Mouse (Mus musculus) stomach, embryonic 14.5 days (tissue): ENCODE data around the gene Rmnd1. TPM values are rescaled to one million over a fixed set of nuclear protein-coding genes. Genes with fewer than 3 reads are reported as not detected.

Source experiments
- ATAC-seq: fragments of 200-750 bp; cut with Nextera tagmentation; 2 replicates; pipeline ENCODE4 v1.8.0; 2017; ENCODE audit warnings: low read depth, moderate TSS enrichment; ENCODE audit not compliant: insufficient number of reproducible peaks, insufficient read depth, low FRiP score
- H3K27ac ChIP-seq: fragments of 300-500 bp; sonication (generic); 2 replicates; pipeline ENCODE4 v1.5.1; 2014; ENCODE audit warnings: mild to moderate bottlenecking, low read length, moderate library complexity, mixed read lengths
- H3K27me3 ChIP-seq: fragments of 300-500 bp; sonication (generic); 2 replicates; pipeline ENCODE4 v1.6.1; 2014; ENCODE audit warnings: low read length, control low read depth, mixed read lengths; ENCODE audit not compliant: control insufficient read depth, insufficient read depth
- H3K36me3 ChIP-seq: fragments of 300-500 bp; sonication (generic); 2 replicates; pipeline ENCODE4 v1.6.1; 2014; ENCODE audit warnings: mild to moderate bottlenecking, control low read depth, low read length, moderate library complexity, mixed read lengths; ENCODE audit not compliant: control insufficient read depth, insufficient read depth
- H3K4me1 ChIP-seq: fragments of 300-500 bp; sonication (generic); 2 replicates; pipeline ENCODE4 v1.6.1; 2014; ENCODE audit warnings: low read length, control low read depth, mixed read lengths; ENCODE audit not compliant: control insufficient read depth, insufficient read depth
- H3K4me2 ChIP-seq: fragments of 300-500 bp; sonication (generic); replicated peaks from 2 replicates; pipeline ENCODE4 v1.6.1; 2014; ENCODE audit warnings: low read depth, low read length, control low read depth
- H3K4me3 ChIP-seq: fragments of 300-500 bp; sonication (generic); 2 replicates; pipeline ENCODE4 v1.5.1; 2014; ENCODE audit warnings: low read depth, low read length, control low read depth
- H3K9ac ChIP-seq: fragments of 300-500 bp; sonication (generic); replicated peaks from 2 replicates; pipeline ENCODE4 v1.6.1; 2014; ENCODE audit warnings: low read depth, mild to moderate bottlenecking, control low read depth, low read length, moderate library complexity, mixed read lengths
- H3K9me3 ChIP-seq: fragments of 300-500 bp; sonication (generic); 2 replicates; pipeline ENCODE4 v1.6.1; 2016; ENCODE audit warnings: low read depth, low read length, control low read depth; ENCODE audit not compliant: control insufficient read depth
- WGBS: fragments of 180-500 bp; shearing (Covaris S2); extraction: QIAGEN DNeasy Blood & Tissue Kit; methylation state at CpG from one replicate; pipeline ENCODE4 v1.1.7; 2014; 5-methylcytosine and 5-hydroxymethylcytosine counted together
- polyA plus RNA-seq: library from polyadenylated mRNA; unstranded; fragments of >200 nt; fragmentation: Nextera tagmentation; extraction: Ambion mirVana; gene quantifications from 2 replicates; pipeline ENCODE4 v1.2.1, GENCODE M21; 2014

The Rmnd1 gene
- polyA plus RNA-seq, 1 experiment from 2014 or later: 55.1 TPM

DNA sequence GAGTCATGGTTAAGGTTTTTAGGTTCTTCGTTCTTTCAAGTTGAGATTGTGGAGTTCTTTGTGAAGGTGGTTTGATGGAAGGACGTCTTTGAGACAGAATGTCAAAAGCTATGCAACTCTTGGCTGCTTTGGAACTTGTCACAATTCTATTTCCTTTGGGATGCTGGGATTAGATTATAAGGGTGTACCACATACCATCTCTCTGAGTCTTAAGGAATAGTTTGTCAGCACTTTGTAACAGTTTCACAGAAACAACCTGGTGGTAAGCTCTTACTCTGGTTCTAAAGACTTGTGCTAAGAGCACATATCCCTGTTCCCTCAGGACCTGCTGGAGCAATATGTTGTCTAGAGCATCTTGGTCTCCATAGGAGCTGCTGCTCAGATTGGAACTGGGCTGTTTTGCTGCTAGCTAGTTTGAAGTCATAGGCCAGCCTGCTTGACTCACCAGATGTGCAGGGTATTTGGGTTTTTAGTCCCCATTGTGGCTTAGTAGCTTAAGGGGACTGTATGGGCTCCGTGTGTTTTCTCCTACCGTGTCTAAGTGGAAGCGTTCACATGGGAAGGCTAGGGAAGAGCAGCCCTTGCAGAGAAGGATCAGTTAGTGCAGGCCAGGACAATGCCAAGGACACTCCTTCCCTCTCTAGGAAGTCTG lies 42.6 kb downstream of the Rmnd1 start:
- WGBS: 45% methylated on average over 5 of the region's 5 CpGs

DNA sequence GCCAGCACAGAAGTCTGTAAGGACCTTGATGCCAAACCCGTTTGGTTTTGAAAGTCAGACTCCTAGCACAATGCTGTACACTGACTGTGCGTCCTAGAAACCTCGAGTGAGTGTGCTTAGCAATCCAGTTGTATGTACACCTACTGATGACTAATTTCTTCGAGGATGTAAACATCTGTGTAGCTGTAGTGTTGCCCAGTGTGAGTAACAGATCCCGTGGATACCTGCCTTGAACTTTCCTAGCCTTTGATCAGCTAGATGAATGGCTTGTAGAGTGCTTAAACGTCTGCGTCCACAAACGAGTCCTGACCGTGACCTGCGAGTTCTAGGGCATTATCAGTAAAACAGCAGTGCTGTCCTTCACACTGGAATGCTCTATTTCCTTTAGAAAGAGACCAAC lies 43.2 kb downstream of the Rmnd1 start:
- peak overlapping the region; percentile 95 for H3K4me3 ChIP-seq
- no peaks in the 10 kb centered on the region for H3K9me3 ChIP-seq
- ATAC-seq: no peak
- H3K9ac ChIP-seq: peak overlapping the region; percentile 98
- no peak overlapping the region for H3K27ac ChIP-seq
- no peaks in the 10 kb centered on the region for H3K27me3 ChIP-seq
- H3K4me2 ChIP-seq: peak overlapping the region; percentile 81
- H3K36me3 ChIP-seq: no peaks in the 10 kb centered on the region
- H3K4me1 ChIP-seq: peaks cover 26% of the 10 kb centered on the region
- 9% methylated on average over 10 of the region's 10 CpGs for WGBS

More for the DNA sequence above, 42.6 kb downstream of the Rmnd1 start:
- Histone ChIP-seq H3K4me1 (peaks cover 26% of the 10 kb centered on the region), H3K9me3 (no peaks in the 10 kb centered on the region), H3K9ac (0 out of 2 replicates have a peak overlapping the region, but pooled peaks have one; percentile 98), H3K4me3 (peak overlapping the region; percentile 95), H3K36me3 (no peaks in the 10 kb centered on the region; the same call in 1 of the 2 replicates), H3K27ac (no peak overlapping the region), H3K27me3 (no peaks in the 10 kb centered on the region), H3K4me2 (peak overlapping the region; percentile 81)
- ATAC-seq: no peak

DNA sequence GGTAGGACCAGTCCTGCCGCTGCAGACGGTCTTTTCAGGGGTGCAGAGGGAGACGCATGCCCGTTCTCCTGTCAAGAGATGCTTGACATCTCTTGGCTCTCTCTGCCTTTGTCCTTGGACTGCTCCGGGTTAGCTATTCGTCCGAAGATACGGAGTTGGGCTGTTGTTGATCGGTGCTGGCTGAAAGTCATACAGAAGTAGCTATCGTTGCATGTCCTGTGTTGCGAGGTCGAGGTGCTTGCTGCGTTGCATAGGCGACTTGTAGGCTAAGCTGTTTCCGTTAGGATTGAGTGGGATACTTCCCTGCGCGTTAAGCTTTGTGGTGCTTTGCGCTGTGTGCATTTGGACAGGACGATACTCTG lies 43.8 kb downstream of the Rmnd1 start:
- Histone ChIP-seq H3K36me3 (no peaks in the 10 kb centered on the region), H3K4me3 (peak overlapping the region; percentile 95), H3K27me3 (no peaks in the 10 kb centered on the region), H3K9me3 (no peaks in the 10 kb centered on the region), H3K4me2 (peak overlapping the region; percentile 81), H3K27ac (peak overlapping the region; percentile 99), H3K9ac (peak overlapping the region; percentile 98), H3K4me1 (peaks cover 26% of the 10 kb centered on the region)
- WGBS: under 1% methylated on average over 19 of the region's 19 CpGs
- ATAC-seq: no peak

DNA sequence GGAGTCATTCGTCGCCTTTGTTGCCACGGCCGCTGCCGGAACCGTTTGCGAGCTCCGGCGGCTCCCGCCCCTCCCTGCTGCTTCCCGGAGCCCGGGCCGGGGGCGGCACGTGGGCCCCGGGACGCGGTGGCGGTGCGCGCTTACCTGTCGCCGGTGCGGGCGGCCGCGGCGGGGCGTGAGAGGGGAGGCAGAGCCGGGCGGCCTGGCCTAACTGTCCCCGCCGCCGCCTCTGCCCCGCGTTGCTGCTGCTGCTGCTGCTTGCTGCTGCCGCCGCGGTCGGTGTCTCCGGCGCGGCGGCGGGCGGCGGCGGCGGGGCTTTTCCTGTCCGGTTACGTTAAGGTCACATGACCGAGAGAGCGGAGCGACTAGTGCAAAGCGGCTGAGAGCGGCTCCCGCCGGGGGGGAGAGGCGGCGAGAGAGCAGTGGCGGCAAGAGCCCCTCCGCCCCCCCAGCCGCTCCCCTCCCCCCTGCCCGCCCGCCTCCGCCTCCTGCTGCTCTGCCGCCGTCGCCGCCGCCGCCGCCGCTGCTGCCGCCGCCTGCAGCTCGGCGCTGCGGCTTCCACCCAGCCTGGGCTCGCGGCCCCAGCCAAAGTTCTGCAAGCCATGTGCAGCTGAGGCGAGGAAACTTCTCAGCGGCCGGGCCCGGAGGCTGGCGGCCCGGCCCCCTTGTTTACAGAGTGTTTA lies 44.3 kb downstream of the Rmnd1 start, which contains the start of gene Zbtb2:
Gene Zbtb2 (minus strand): TSS at position 408 of the 683 bp plus-strand sequence.
- WGBS: 1% methylated on average over 54 of the region's 87 CpGs
- Histone ChIP-seq H3K27ac (peak within 1 kb of the TSS; percentile 99), H3K4me1 (peaks cover 26% of the 10 kb centered on the region), H3K4me3 (peak within 1 kb of the TSS; percentile 95), H3K36me3 (no peaks in the 10 kb centered on the region), H3K4me2 (peak within 1 kb of the TSS; percentile 81), H3K9me3 (no peaks in the 10 kb centered on the region), H3K9ac (peak within 1 kb of the TSS; percentile 98), H3K27me3 (no peaks in the 10 kb centered on the region)
- ATAC-seq: no peak

DNA sequence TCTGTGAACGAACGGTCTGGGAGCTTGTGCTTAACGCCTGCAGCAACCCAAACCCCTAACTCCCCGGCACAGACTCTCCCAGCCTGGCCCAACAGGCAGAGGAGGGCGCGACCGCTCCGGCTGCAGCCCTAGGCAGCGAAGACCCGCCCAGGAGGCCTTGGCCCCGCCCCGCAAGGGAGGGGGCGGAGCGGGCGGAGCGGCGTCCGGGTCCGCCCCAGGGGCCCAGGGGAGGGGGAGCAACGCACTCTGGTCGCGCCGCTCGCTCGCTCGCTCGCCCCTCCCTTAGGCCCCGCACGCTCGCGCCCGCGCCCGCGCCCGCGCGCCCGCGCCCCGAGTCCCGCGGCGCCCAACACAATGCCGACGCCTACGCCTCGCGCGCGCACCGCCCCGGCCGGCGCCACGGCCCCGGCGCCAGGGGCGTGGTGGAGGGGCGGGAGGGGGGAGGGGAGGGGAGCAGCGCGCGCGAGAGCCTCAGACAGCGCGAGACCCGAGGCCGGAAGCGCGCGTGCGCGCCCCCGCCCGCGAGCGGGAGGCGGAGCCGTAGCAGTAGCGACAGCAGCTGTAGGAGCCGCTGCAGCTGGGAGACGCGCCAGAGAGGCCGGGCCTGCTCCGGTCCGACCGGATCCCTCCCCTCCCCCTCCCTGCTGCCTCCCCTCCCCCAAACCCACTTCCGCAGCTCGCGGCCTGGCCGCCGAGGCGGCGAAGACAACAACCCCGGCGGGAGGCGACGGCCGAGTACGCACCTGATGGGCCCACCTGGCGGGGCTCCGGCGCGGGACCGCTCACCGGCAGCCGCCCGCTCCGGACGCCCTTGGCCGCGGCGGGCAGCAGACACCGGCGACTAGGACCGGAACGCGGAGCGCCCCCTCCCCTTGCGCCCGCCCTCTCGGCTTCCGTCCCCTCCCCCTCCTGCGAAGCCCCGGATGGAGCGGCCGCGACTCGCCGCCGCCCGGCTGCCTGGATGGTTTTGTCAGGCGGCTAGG lies 45.3 kb downstream of the Rmnd1 start:
- H3K4me3 ChIP-seq: peak overlapping the region; percentile 95
- H3K9me3 ChIP-seq: no peaks in the 10 kb centered on the region
- H3K27ac ChIP-seq: peak overlapping the region; percentile 99
- ATAC-seq: peak; percentile 91
- H3K4me1 ChIP-seq: peaks cover 26% of the 10 kb centered on the region
- WGBS: under 1% methylated on average over 70 of the region's 133 CpGs
- H3K36me3 ChIP-seq: no peaks in the 10 kb centered on the region
- no peaks in the 10 kb centered on the region for H3K27me3 ChIP-seq
- peak overlapping the region; percentile 81 for H3K4me2 ChIP-seq
- peak overlapping the region; percentile 98 for H3K9ac ChIP-seq

DNA sequence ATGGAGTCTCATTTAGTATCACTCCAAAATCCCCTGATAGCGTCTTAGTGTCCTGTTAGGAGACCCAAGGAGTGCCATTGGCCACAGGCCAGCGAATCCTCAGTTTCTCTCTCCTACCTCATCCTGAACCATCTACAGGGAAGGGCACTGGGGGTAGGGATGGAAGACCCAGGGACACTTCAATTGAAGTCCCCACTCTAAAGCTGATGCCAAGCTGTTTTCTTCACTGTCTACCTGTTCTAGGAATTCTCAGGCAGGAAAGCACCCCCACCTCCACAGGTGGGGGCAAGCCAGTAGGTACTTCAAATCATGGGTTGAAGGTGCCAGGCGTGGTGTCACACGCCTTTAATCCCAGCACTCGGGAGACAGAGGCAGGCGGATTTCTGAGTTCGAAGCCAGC lies 47.9 kb downstream of the Rmnd1 start:
- H3K9me3 ChIP-seq: no peaks in the 10 kb centered on the region
- no peaks in the 10 kb centered on the region for H3K36me3 ChIP-seq
- H3K27me3 ChIP-seq: no peaks in the 10 kb centered on the region
- H3K4me3 ChIP-seq: no peak overlapping the region
- peaks cover 6% of the 10 kb centered on the region for H3K4me1 ChIP-seq
- WGBS: 94% methylated on average over 7 of the region's 7 CpGs
- ATAC-seq: no peak
- H3K27ac ChIP-seq: no peak overlapping the region
- no peak overlapping the region for H3K9ac ChIP-seq
- H3K4me2 ChIP-seq: no peak overlapping the region

DNA sequence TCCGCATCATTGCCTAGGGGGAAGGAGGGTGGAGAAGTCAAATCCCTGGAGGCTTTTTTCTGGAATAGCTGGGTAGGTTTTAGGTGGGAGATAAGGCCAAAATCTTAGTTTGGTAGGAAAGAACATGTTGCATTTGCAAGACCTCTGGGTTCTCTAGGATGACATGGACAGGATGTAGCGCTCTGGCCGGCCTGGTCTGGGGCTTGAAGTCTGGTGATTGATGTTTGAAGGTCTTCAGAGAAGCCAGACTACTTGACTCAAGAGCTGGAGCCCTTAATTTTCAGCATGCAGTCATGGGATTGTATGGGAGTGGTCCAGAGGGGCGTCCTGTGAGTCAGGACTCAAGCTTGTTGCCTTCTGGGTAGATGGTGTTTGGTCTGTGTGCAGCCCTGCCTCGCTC lies 51.4 kb downstream of the Rmnd1 start:
- no peak for ATAC-seq

DNA sequence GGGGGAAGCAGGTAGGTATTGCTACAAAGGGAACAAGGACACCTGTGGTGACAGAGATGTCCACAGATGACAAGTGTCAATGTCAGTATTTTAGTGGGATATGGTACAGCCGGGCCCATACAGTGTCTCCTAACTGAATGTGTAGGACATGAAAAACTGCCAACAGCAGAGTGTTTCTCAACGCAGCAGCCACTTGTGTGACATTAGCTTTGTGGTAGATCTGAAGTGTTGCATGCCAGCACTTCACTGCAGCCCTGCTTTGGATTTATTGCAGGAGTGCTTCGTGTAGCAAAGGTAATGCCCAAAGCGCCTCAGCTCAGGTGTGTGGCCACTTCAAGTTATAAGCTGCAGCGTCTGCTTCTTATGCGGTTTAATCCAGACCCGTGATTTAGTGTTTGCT lies 55.3 kb downstream of the Rmnd1 start:
- 62% methylated on average over 7 of the region's 7 CpGs for WGBS
- Histone ChIP-seq H3K9ac (no peak overlapping the region), H3K4me1 (peaks cover 15% of the 10 kb centered on the region), H3K4me2 (no peak overlapping the region), H3K4me3 (no peak overlapping the region), H3K27ac (peak overlapping the region; percentile 82), H3K9me3 (no peaks in the 10 kb centered on the region), H3K27me3 (no peaks in the 10 kb centered on the region), H3K36me3 (peaks cover 10% of the 10 kb centered on the region; the same call in 1 of the 2 replicates)
- ATAC-seq: no peak

More for the DNA sequence above, 51.4 kb downstream of the Rmnd1 start:
- H3K4me1 ChIP-seq: peaks cover 12% of the 10 kb centered on the region
- H3K4me2 ChIP-seq: no peak overlapping the region
- WGBS: 81% methylated on average over 5 of the region's 5 CpGs
- H3K27ac ChIP-seq: no peak overlapping the region
- no peaks in the 10 kb centered on the region for H3K27me3 ChIP-seq
- no peaks in the 10 kb centered on the region for H3K9me3 ChIP-seq
- H3K36me3 ChIP-seq: no peaks in the 10 kb centered on the region
- H3K9ac ChIP-seq: no peak overlapping the region
- H3K4me3 ChIP-seq: no peak overlapping the region
